Mouse (Mus musculus) frontal cortex, postnatal 25 days (tissue): ENCODE results near the gene Csnk2a1.
"Not testable (repeated sequence)": the region's sequence is repeated elsewhere in the genome, so short reads cannot be mapped to it uniquely, and the experiment has no call there.

Experiments used
- DNase-seq, 2 experiments: peaks; one replicate each; pipeline ENCODE4 v3.0.0; 2022; ENCODE audit warnings: low spot score in 2 of 2

Csnk2a1 gene

GRCm38 (mm10) chr2:152237926-152238325 lies 11.3 kb downstream of the Csnk2a1 start:
- no peak for DNase-seq

GRCm38 (mm10) chr2:152240580-152240979 lies 13.9 kb downstream of the Csnk2a1 start:
- DNase-seq: no peak

- no peak for DNase-seq
Observed at GRCm38 (mm10) chr2:152247213-152247612, 20.6 kb downstream of the Csnk2a1 start.

GRCm38 (mm10) chr2:152250511-152250910 lies 23.9 kb downstream of the Csnk2a1 start:
- no peak for DNase-seq

GRCm38 (mm10) chr2:152259739-152260138 lies 33.1 kb downstream of the Csnk2a1 start:
- no peak for DNase-seq

GRCm38 (mm10) chr2:152273639-152274038 lies 47.0 kb downstream of the Csnk2a1 start:
- DNase-seq: no peak

GRCm38 (mm10) chr2:152281407-152281806 lies 54.8 kb downstream of the Csnk2a1 start:
- DNase-seq: no peak

- DNase-seq: no peak
Observed at GRCm38 (mm10) chr2:152287560-152287959, 60.9 kb downstream of the Csnk2a1 start.

GRCm38 (mm10) chr2:152288046-152288445 lies 61.4 kb downstream of the Csnk2a1 start:
- no peak for DNase-seq

GRCm38 (mm10) chr2:152289623-152290022 lies 63.0 kb downstream of the Csnk2a1 start:
- not testable (repeated sequence) for DNase-seq

GRCm38 (mm10) chr2:152292475-152292874 lies 65.8 kb downstream of the Csnk2a1 start:
- no peak for DNase-seq

- DNase-seq: no peak
Observed at GRCm38 (mm10) chr2:152293179-152293726, 66.6 kb downstream of the Csnk2a1 start.

- DNase-seq: peak; percentile 67 to 79
Observed at GRCm38 (mm10) chr2:152293727-152294475, 67.3 kb downstream of the Csnk2a1 start, which contains the start of gene Tbc1d20. Tbc1d20 (plus strand) TSS chr2:152293828.

GRCm38 (mm10) chr2:152294541-152294940 lies 67.9 kb downstream of the Csnk2a1 start:
- no peak for DNase-seq

GRCm38 (mm10) chr2:152302862-152303261 lies 76.2 kb downstream of the Csnk2a1 start:
- no peak for DNase-seq

GRCm38 (mm10) chr2:152303781-152304180 lies 77.1 kb downstream of the Csnk2a1 start:
- no peak for DNase-seq

- DNase-seq: no peak
Observed at GRCm38 (mm10) chr2:152305480-152305879, 78.8 kb downstream of the Csnk2a1 start.

GRCm38 (mm10) chr2:152307186-152307585 lies 80.5 kb downstream of the Csnk2a1 start:
- no peak for DNase-seq

- DNase-seq: no peak
Observed at GRCm38 (mm10) chr2:152312996-152313395, 86.4 kb downstream of the Csnk2a1 start.

GRCm38 (mm10) chr2:152313926-152314325 lies 87.3 kb downstream of the Csnk2a1 start:
- no peak for DNase-seq

- no peak for DNase-seq
Observed at GRCm38 (mm10) chr2:152317054-152317453, 90.4 kb downstream of the Csnk2a1 start.

- DNase-seq: no peak
Observed at GRCm38 (mm10) chr2:152321558-152321957, 94.9 kb downstream of the Csnk2a1 start.

- DNase-seq: no peak
Observed at GRCm38 (mm10) chr2:152322198-152322597, 95.6 kb downstream of the Csnk2a1 start.
